Mouse (Mus musculus): ENCODE measurements at regions not wholly inside any gene's neighbourhood (a gene's known extent, or its start where the extent isn't known, plus 50 kb on each side); places are given as distances from the start of the nearest gene placed in this dataset.

DNA sequence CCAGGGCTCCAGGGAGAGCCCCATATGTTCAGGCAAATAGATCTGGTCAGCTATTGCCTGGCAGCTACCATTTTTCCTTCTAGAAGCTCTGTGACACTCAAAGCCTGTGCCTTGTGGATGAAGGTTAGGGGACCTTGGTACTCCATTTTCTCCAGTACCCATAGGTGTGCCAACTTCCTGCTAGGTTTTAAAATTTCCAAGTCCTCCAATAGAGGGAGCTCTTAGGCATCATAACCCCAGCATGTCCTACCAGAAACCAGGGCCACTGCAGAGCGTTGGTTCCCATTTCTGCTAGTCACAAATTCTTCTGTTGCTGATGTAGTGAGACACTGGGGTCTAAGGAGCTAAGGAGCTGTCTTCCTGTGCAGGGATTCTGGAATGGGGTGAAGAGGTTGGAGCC, 165.3 kb upstream of the Glra1 start:
- ATAC-seq (ENCODE audit: low FRiP score) = no peak

GRCm38 (mm10) chr11:55772538-55772937, 164.5 kb upstream of the Glra1 start:
- Histone ChIP-seq H3K4me3 (replicated peaks) (no peak overlapping the region), H3K36me3 (no peaks in the 10 kb centered on the region), H3K4me1 (peaks cover 11% of the 10 kb centered on the region), H3K27me3 (replicated peaks) (no peaks in the 10 kb centered on the region), H3K4me2 (peak overlapping the region; percentile 32; the same call in 1 of the 2 replicates), H3K9ac (replicated peaks) (no peak overlapping the region), H3K27ac (replicated peaks) (peak overlapping the region; percentile 65), H3K9me3 (replicated peaks) (no peaks in the 10 kb centered on the region)
- 40% methylated on average over 5 of the region's 5 CpGs for WGBS
- no peak for ATAC-seq (ENCODE audit: low FRiP score)

More for the DNA sequence above, 165.3 kb upstream of the Glra1 start:
- Histone ChIP-seq H3K27ac (replicated peaks) (no peak overlapping the region), H3K9ac (replicated peaks) (no peak overlapping the region), H3K36me3 (no peaks in the 10 kb centered on the region), H3K4me2 (no peak overlapping the region), H3K27me3 (replicated peaks) (no peaks in the 10 kb centered on the region), H3K9me3 (replicated peaks) (no peaks in the 10 kb centered on the region), H3K4me3 (replicated peaks) (no peak overlapping the region), H3K4me1 (peaks cover 11% of the 10 kb centered on the region)
- WGBS = 79% methylated on average over 1 of the region's 1 CpGs

- WGBS = 15% methylated on average over 13 of the region's 13 CpGs
- Histone ChIP-seq H3K9ac (replicated peaks) (no peak overlapping the region), H3K27me3 (replicated peaks) (no peaks in the 10 kb centered on the region), H3K4me2 (peak overlapping the region; percentile 32), H3K27ac (replicated peaks) (peak overlapping the region; percentile 65; the same call in 1 of the 2 replicates), H3K9me3 (replicated peaks) (no peaks in the 10 kb centered on the region), H3K4me1 (peaks cover 11% of the 10 kb centered on the region), H3K36me3 (no peaks in the 10 kb centered on the region), H3K4me3 (replicated peaks) (no peak overlapping the region)
- ATAC-seq (ENCODE audit: low FRiP score) = no peak
These were observed 164.1 kb upstream of the Glra1 start for GRCm38 (mm10) chr11:55772107-55772506.

DNA sequence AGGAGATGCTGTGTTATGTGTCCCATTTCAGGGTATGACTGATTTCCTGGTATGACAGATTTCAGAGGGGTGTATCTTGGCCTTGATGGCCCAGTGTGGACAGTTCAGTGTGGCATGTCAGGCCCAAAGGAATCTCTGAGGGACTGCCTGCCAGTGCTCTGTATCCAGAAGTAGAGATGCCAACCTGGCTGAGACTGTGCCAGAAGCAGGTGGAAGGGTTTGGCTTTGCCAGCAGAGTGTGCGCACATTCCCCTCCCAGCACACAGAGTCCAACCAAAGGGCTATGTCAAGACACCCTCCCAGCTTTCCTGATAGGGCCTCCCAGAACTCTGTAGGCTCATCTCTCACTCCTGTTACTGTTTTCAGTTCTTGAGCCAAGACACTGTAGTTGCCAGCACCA, 156.8 kb upstream of the Glra1 start:
- ATAC-seq (ENCODE audit: low FRiP score) = no peak
- no peaks in the 10 kb centered on the region for H3K9me3 ChIP-seq (replicated peaks)
- no peaks in the 10 kb centered on the region for H3K36me3 ChIP-seq
- no peak overlapping the region for H3K9ac ChIP-seq (replicated peaks)
- H3K4me1 ChIP-seq = no peaks in the 10 kb centered on the region
- H3K27ac ChIP-seq (replicated peaks) = no peak overlapping the region
- no peak overlapping the region for H3K4me2 ChIP-seq
- 100% methylated on average over 1 of the region's 1 CpGs for WGBS
- no peaks in the 10 kb centered on the region for H3K27me3 ChIP-seq (replicated peaks)
- no peak overlapping the region for H3K4me3 ChIP-seq (replicated peaks)
